Mouse (Mus musculus) liver, embryonic 16.5 days (tissue): Measurements from ENCODE around the gene B3gnt9. TPM values are rescaled to one million over a fixed set of nuclear protein-coding genes. Genes with fewer than 3 reads are reported as not detected.

ENCODE experiments used
- ATAC-seq: fragments of 200-750 bp; cut with Nextera tagmentation; 2 replicates; pipeline ENCODE4 v1.8.0; 2017; ENCODE audit warnings: low read depth, mild to moderate bottlenecking, moderate number of reproducible peaks, moderate library complexity
- H3K27ac ChIP-seq: fragments of 300-500 bp; sonication (generic); 2 replicates; pipeline ENCODE4 v1.5.1; 2014; ENCODE audit warnings: mild to moderate bottlenecking, low read length
- H3K27me3 ChIP-seq: fragments of 300-500 bp; sonication (generic); 2 replicates; pipeline ENCODE4 v1.6.1; 2014; ENCODE audit warnings: low read depth, low read length, mixed read lengths; ENCODE audit not compliant: control insufficient read depth, insufficient read depth
- H3K36me3 ChIP-seq: fragments of 300-500 bp; sonication (generic); 2 replicates; pipeline ENCODE4 v1.6.1; 2014; ENCODE audit warnings: mild to moderate bottlenecking; ENCODE audit not compliant: control insufficient read depth, insufficient read depth
- H3K4me1 ChIP-seq: fragments of 300-500 bp; sonication (generic); 2 replicates; pipeline ENCODE4 v1.6.1; 2014; ENCODE audit warnings: low read depth, low read length, mixed read lengths; ENCODE audit not compliant: control insufficient read depth
- H3K4me2 ChIP-seq: fragments of 300-500 bp; sonication (generic); 2 replicates; pipeline ENCODE4 v1.6.1; 2014; ENCODE audit warnings: low read depth, low read length, mixed read lengths
- H3K4me3 ChIP-seq: fragments of 300-500 bp; sonication (generic); 2 replicates; pipeline ENCODE4 v1.5.1; 2014; ENCODE audit warnings: low read depth, mild to moderate bottlenecking, low read length
- H3K9ac ChIP-seq: fragments of 300-500 bp; sonication (generic); 2 replicates; pipeline ENCODE4 v1.6.1; 2014; ENCODE audit warnings: low read depth, low read length
- H3K9me3 ChIP-seq: fragments of 300-500 bp; sonication (generic); replicated peaks from 2 replicates; pipeline ENCODE4 v1.6.1; 2016; ENCODE audit warnings: low read length; ENCODE audit not compliant: control insufficient read depth
- WGBS: fragments of 180-500 bp; shearing (Covaris S2); extraction: QIAGEN DNeasy Blood & Tissue Kit; methylation state at CpG from one replicate; pipeline ENCODE4 v1.1.7; 2014; ENCODE audit not compliant: insufficient replicate concordance; 5-methylcytosine and 5-hydroxymethylcytosine counted together
- polyA plus RNA-seq: library from polyadenylated mRNA; unstranded; fragments of >200 nt; fragmentation: Nextera tagmentation; extraction: Ambion mirVana; gene quantifications from 2 replicates; pipeline ENCODE4 v1.2.1, GENCODE M21; 2015

B3gnt9 gene
- polyA plus RNA-seq, 1 experiment from 2014 or later = 2.5 TPM

GRCm38 (mm10) chr8:105288231-105288630 is 33.3 kb upstream of the B3gnt9 start:
- ATAC-seq = no peak
- Histone ChIP-seq H3K4me2 (no peak overlapping the region), H3K27me3 (peaks cover 23% of the 10 kb centered on the region), H3K4me1 (peaks cover 24% of the 10 kb centered on the region), H3K9ac (no peak overlapping the region), H3K27ac (no peak overlapping the region), H3K9me3 (no peaks in the 10 kb centered on the region), H3K36me3 (no peaks in the 10 kb centered on the region), H3K4me3 (no peak overlapping the region)
- WGBS = 85% methylated on average over 5 of the region's 5 CpGs

GRCm38 (mm10) chr8:105286907-105287306 is 32.0 kb upstream of the B3gnt9 start:
- WGBS = 71% methylated on average over 4 of the region's 4 CpGs
- H3K4me1 ChIP-seq = peaks cover 31% of the 10 kb centered on the region
- peaks cover 23% of the 10 kb centered on the region for H3K27me3 ChIP-seq

GRCm38 (mm10) chr8:105285514-105285913 is 30.6 kb upstream of the B3gnt9 start:
- Histone ChIP-seq H3K9me3 (no peaks in the 10 kb centered on the region), H3K36me3 (no peaks in the 10 kb centered on the region), H3K27ac (no peak overlapping the region), H3K4me2 (no peak overlapping the region), H3K27me3 (peaks cover 21% of the 10 kb centered on the region), H3K4me3 (no peak overlapping the region), H3K4me1 (peaks cover 27% of the 10 kb centered on the region), H3K9ac (no peak overlapping the region)
- 57% methylated on average over 12 of the region's 12 CpGs for WGBS
- no peak for ATAC-seq

More at GRCm38 (mm10) chr8:105286907-105287306, 32.0 kb upstream of the B3gnt9 start:
- no peak overlapping the region for H3K4me3 ChIP-seq
- H3K36me3 ChIP-seq = no peaks in the 10 kb centered on the region
- H3K9ac ChIP-seq = no peak overlapping the region
- no peaks in the 10 kb centered on the region for H3K9me3 ChIP-seq
- H3K4me2 ChIP-seq = no peak overlapping the region
- ATAC-seq = no peak
- no peak overlapping the region for H3K27ac ChIP-seq

GRCm38 (mm10) chr8:105283074-105283473 is 28.1 kb upstream of the B3gnt9 start:
- H3K9ac ChIP-seq = no peak overlapping the region
- WGBS = 22% methylated on average over 23 of the region's 23 CpGs
- ATAC-seq = peak; percentile 78
- peak overlapping the region; percentile 28 for H3K4me2 ChIP-seq
- H3K36me3 ChIP-seq = no peaks in the 10 kb centered on the region
- H3K4me1 ChIP-seq = peaks cover 16% of the 10 kb centered on the region
- no peaks in the 10 kb centered on the region for H3K9me3 ChIP-seq
- H3K27ac ChIP-seq = no peak overlapping the region
- peaks cover 32% of the 10 kb centered on the region for H3K27me3 ChIP-seq
- no peak overlapping the region for H3K4me3 ChIP-seq

GRCm38 (mm10) chr8:105282239-105282638 is 27.3 kb upstream of the B3gnt9 start:
- Histone ChIP-seq H3K4me1 (peaks cover 16% of the 10 kb centered on the region), H3K4me3 (no peak overlapping the region), H3K27ac (no peak overlapping the region), H3K36me3 (no peaks in the 10 kb centered on the region), H3K9ac (no peak overlapping the region), H3K27me3 (peaks cover 40% of the 10 kb centered on the region), H3K9me3 (no peaks in the 10 kb centered on the region), H3K4me2 (no peak overlapping the region)
- 31% methylated on average over 4 of the region's 4 CpGs for WGBS
- ATAC-seq = no peak

GRCm38 (mm10) chr8:105281821-105282220 is 26.9 kb upstream of the B3gnt9 start:
- no peak overlapping the region for H3K4me3 ChIP-seq
- peaks cover 16% of the 10 kb centered on the region for H3K4me1 ChIP-seq
- H3K4me2 ChIP-seq = no peak overlapping the region
- ATAC-seq = no peak
- WGBS = 81% methylated on average over 12 of the region's 12 CpGs
- no peaks in the 10 kb centered on the region for H3K36me3 ChIP-seq
- H3K9me3 ChIP-seq = no peaks in the 10 kb centered on the region
- no peak overlapping the region for H3K9ac ChIP-seq
- H3K27me3 ChIP-seq = peaks cover 44% of the 10 kb centered on the region
- H3K27ac ChIP-seq = no peak overlapping the region

GRCm38 (mm10) chr8:105280567-105280966 is 25.6 kb upstream of the B3gnt9 start:
- H3K9ac ChIP-seq = no peak overlapping the region
- WGBS = 33% methylated on average over 3 of the region's 3 CpGs
- peaks cover 23% of the 10 kb centered on the region for H3K4me1 ChIP-seq
- no peak overlapping the region for H3K4me2 ChIP-seq
- no peak overlapping the region for H3K27ac ChIP-seq
- peaks cover 57% of the 10 kb centered on the region for H3K27me3 ChIP-seq
- no peaks in the 10 kb centered on the region for H3K9me3 ChIP-seq
- no peak overlapping the region for H3K4me3 ChIP-seq
- ATAC-seq = no peak
- H3K36me3 ChIP-seq = no peaks in the 10 kb centered on the region

- H3K9ac ChIP-seq = no peak overlapping the region
- peak overlapping the region; percentile 31; the same call in 1 of the 2 replicates for H3K4me2 ChIP-seq
- no peaks in the 10 kb centered on the region for H3K9me3 ChIP-seq
- peak; percentile 59 for ATAC-seq
- H3K27ac ChIP-seq = no peak overlapping the region
- peaks cover 23% of the 10 kb centered on the region for H3K4me1 ChIP-seq
- WGBS = under 1% methylated on average over 28 of the region's 28 CpGs
- peaks cover 66% of the 10 kb centered on the region for H3K27me3 ChIP-seq
- no peaks in the 10 kb centered on the region for H3K36me3 ChIP-seq
- peak overlapping the region; percentile 9; the same call in 1 of the 2 replicates for H3K4me3 ChIP-seq
Measured at GRCm38 (mm10) chr8:105278911-105279334, 24.0 kb upstream of the B3gnt9 start.

- Histone ChIP-seq H3K36me3 (no peaks in the 10 kb centered on the region), H3K4me1 (peaks cover 15% of the 10 kb centered on the region), H3K9ac (no peak overlapping the region), H3K27me3 (peaks cover 88% of the 10 kb centered on the region), H3K9me3 (no peaks in the 10 kb centered on the region), H3K4me3 (peak overlapping the region; percentile 40), H3K4me2 (peak overlapping the region; percentile 51), H3K27ac (no peak overlapping the region)
- ATAC-seq = peak; percentile 56
- WGBS = 4% methylated on average over 29 of the region's 30 CpGs
Measured at GRCm38 (mm10) chr8:105276292-105277120, 21.6 kb upstream of the B3gnt9 start.
